In genomic region chr11:35367248-35367647, GRCm38 (mm10) we compare ENCODE assay signal across 12 mouse cellular contexts.
DNase-seq lines count a peak whose midpoint lies in the region; ATAC-seq and TF ChIP-seq lines count a peak whose summit lies in the region.
"Had no signal": no experiment of that assay in that cellular context is flagged by ENCODE, and none has a peak within 500 bp of the region (broad histone marks: within the 10 kb centered on the region; RNA-seq: fewer than 3 reads in every experiment).

No protein-coding gene starts in this region.

- DNase-seq in embryo, embryonic 10.5 days (ENCODE audit: low spot score) = peak; percentile 51
- DNase-seq in embryo, embryonic 9.5 days (ENCODE audit: extremely low spot score) = no peak
- DNase-seq in liver, adult 2 months (ENCODE audit: extremely low read depth, low read depth, low spot score) = peak; percentile 3
- no peak for DNase-seq in liver, embryonic 11.5 days (ENCODE audit: low spot score)
- peak; percentile 94 for DNase-seq in ES-CJ7 (ENCODE audit: low read depth, low spot score)
- peak; percentile 19 for DNase-seq in kidney, postnatal 10 days
- DNase-seq in heart, adult 11 months = no peak
- DNase-seq in urinary bladder, adult 2 months (ENCODE audit: low spot score) = no peak
- DNase-seq: spleen, adult 18-20 months had no signal

- no peak for ATAC-seq in liver, embryonic 11.5 days (replicated peaks; ENCODE audit: low FRiP score)

- H3K4me1 ChIP-seq in liver, adult 2 months (ENCODE audit: control insufficient read depth, insufficient read depth, low read length) = no peaks in the 10 kb centered on the region
- H3K4me1 ChIP-seq in liver, embryonic 11.5 days (replicated peaks; ENCODE audit: control insufficient read depth, insufficient read depth, low read length) = no peaks in the 10 kb centered on the region

- no peak for TF ChIP-seq CTCF in liver, adult 2 months (IDR thresholded peaks at IDR 0.05; ENCODE audit: low read depth, low read length)

- H3K4me3 ChIP-seq in liver, adult 2 months (ENCODE audit: insufficient read depth, low read depth, low read length) = no peak overlapping the region
- no peak overlapping the region for H3K4me3 ChIP-seq in liver, embryonic 11.5 days (ENCODE audit: low read depth, low read length)
- H3K4me3 ChIP-seq: hindbrain, embryonic 15.5 days; neural tube, embryonic 12.5 days had no signal

- no peak overlapping the region for H3K27ac ChIP-seq in liver, adult 2 months (replicated peaks; ENCODE audit: insufficient read depth, low read depth, low read length)
- H3K27ac ChIP-seq in liver, embryonic 11.5 days (ENCODE audit: low read depth, low read length) = no peak overlapping the region
- H3K27ac ChIP-seq: hindbrain, embryonic 15.5 days; neural tube, embryonic 12.5 days had no signal

- H3K4me2 ChIP-seq in liver, embryonic 11.5 days = no peak overlapping the region
- H3K4me2 ChIP-seq: hindbrain, embryonic 15.5 days; midbrain, embryonic 11.5 days; neural tube, embryonic 12.5 days had no signal

- no peak for TF ChIP-seq POLR2A in liver, adult 2 months (IDR thresholded peaks at IDR 0.05; ENCODE audit: extremely low read depth, insufficient read depth, low read length)

- WGBS in liver, adult 2 months = 85% methylated on average over 4 of the region's 4 CpGs
- WGBS in liver, embryonic 11.5 days = 76% methylated on average over 4 of the region's 4 CpGs

- H3K9me3 ChIP-seq in liver, embryonic 11.5 days (ENCODE audit: control insufficient read depth, low read length) = peaks cover under 1% of the 10 kb centered on the region; the same call in 1 of the 2 replicates
- H3K9me3 ChIP-seq: hindbrain, embryonic 15.5 days; neural tube, embryonic 12.5 days had no signal

- no peaks in the 10 kb centered on the region for H3K79me2 ChIP-seq in liver, adult 2 months (ENCODE audit: control insufficient read depth, insufficient read depth, low read length)

- H3K27me3 ChIP-seq in liver, adult 2 months (ENCODE audit: control insufficient read depth, insufficient read depth, low read length) = no peaks in the 10 kb centered on the region
- H3K27me3 ChIP-seq in liver, embryonic 11.5 days (replicated peaks; ENCODE audit: control insufficient read depth, insufficient read depth, low read length) = 0 out of 2 replicates have a peak, but pooled peaks cover 4% of the 10 kb centered on the region

- H3K36me3 ChIP-seq in liver, adult 2 months (ENCODE audit: control insufficient read depth, insufficient read depth, low read length) = no peaks in the 10 kb centered on the region
- no peaks in the 10 kb centered on the region; the same call in 1 of the 2 replicates for H3K36me3 ChIP-seq in liver, embryonic 11.5 days (ENCODE audit: control insufficient read depth, insufficient read depth, low read length)
- H3K36me3 ChIP-seq: hindbrain, embryonic 15.5 days; neural tube, embryonic 12.5 days had no signal

- H3K9ac ChIP-seq in liver, adult 2 months (ENCODE audit: low read depth, low read length) = no peak overlapping the region
- no peak overlapping the region for H3K9ac ChIP-seq in liver, embryonic 11.5 days (ENCODE audit: low read depth, low read length)
- H3K9ac ChIP-seq: hindbrain, embryonic 15.5 days; neural tube, embryonic 12.5 days had no signal

Comparison
In these comparisons a context has a peak if more than half of its experiments do, and no peak if none do; other contexts are left out.
1. DNase-seq: peak in embryo, embryonic 10.5 days (single experiment), liver, adult 2 months (single experiment), ES-CJ7 (single experiment) and kidney, postnatal 10 days (single experiment); none in embryo, embryonic 9.5 days (single experiment), liver, embryonic 11.5 days (single experiment), heart, adult 11 months (single experiment) and urinary bladder, adult 2 months (single experiment).